Mouse (Mus musculus) liver, embryonic 14.5 days (tissue): ENCODE results near the gene Aqp9. TPM values are rescaled to one million over a fixed set of nuclear protein-coding genes. Genes with fewer than 3 reads are reported as not detected.

Source experiments
- ATAC-seq: fragments of 200-750 bp; cut with Nextera tagmentation; 2 replicates; pipeline ENCODE4 v1.8.0; 2017; ENCODE audit warnings: moderate number of reproducible peaks, mild to moderate bottlenecking, moderate library complexity; ENCODE audit not compliant: insufficient read depth
- DNase-seq, 3 experiments: peaks; one replicate each; pipeline ENCODE4 v3.0.0-alpha.2; 2012 to 2013; ENCODE audit warnings: low read depth in 3 of 3, low spot score in 3 of 3
- H3K27ac ChIP-seq: fragments of 300-500 bp; sonication (generic); 2 replicates; pipeline ENCODE4 v1.5.1; 2014; ENCODE audit warnings: moderate library complexity, mild to moderate bottlenecking, control low read depth, inconsistent platforms
- H3K27me3 ChIP-seq: fragments of 300-500 bp; sonication (generic); 2 replicates; pipeline ENCODE4 v1.6.1; 2014; ENCODE audit warnings: mild to moderate bottlenecking, low read length, moderate library complexity; ENCODE audit not compliant: control insufficient read depth, insufficient read depth
- H3K36me3 ChIP-seq: fragments of 300-500 bp; sonication (generic); replicated peaks from 2 replicates; pipeline ENCODE4 v1.6.1; 2014; ENCODE audit warnings: low read depth; ENCODE audit not compliant: control insufficient read depth, insufficient read depth
- H3K4me1 ChIP-seq, 2 experiments: fragments of 200-500 bp in 1 of 2; fragments of 300-500 bp in 1 of 2; sonication (generic) in 1 of 2; replicated peaks; 2 replicates each; pipeline ENCODE4 v1.6.1; 2012 to 2014; ENCODE audit warnings: antibody characterized with exemption in 1 of 2, inconsistent platforms in 1 of 2, low read length in 1 of 2; ENCODE audit not compliant: control insufficient read depth in 2 of 2, insufficient read depth in 2 of 2
- H3K4me2 ChIP-seq: fragments of 300-500 bp; sonication (generic); 2 replicates; pipeline ENCODE4 v1.6.1; 2014; ENCODE audit warnings: low read depth, mild to moderate bottlenecking, control low read depth, moderate library complexity
- H3K4me3 ChIP-seq, 2 experiments: fragments of 200-500 bp in 1 of 2; fragments of 300-500 bp in 1 of 2; sonication (generic) in 1 of 2; 2 replicates each; pipeline ENCODE4 v1.5.1; 2012 to 2014; ENCODE audit warnings: low read depth in 2 of 2, low read length in 2 of 2, mild to moderate bottlenecking in 2 of 2, control low read depth in 1 of 2, inconsistent platforms in 1 of 2, moderate library complexity in 1 of 2; ENCODE audit not compliant: insufficient read depth in 1 of 2
- H3K9ac ChIP-seq: fragments of 300-500 bp; sonication (generic); replicated peaks from 2 replicates; pipeline ENCODE4 v1.6.1; 2014; ENCODE audit warnings: mild to moderate bottlenecking, control low read depth, moderate library complexity
- H3K9me3 ChIP-seq: fragments of 300-500 bp; sonication (generic); 2 replicates; pipeline ENCODE4 v1.6.1; 2016; ENCODE audit warnings: low read length, mixed read lengths; ENCODE audit not compliant: control insufficient read depth
- CTCF ChIP-seq: IDR thresholded peaks from 2 replicates; pipeline ENCODE4 v1.5.1; 2016; ENCODE audit warnings: antibody characterized with exemption, low read depth, control low read depth
- EP300 ChIP-seq: IDR thresholded peaks from 2 replicates; pipeline ENCODE4 v1.6.1; 2016; ENCODE audit warnings: antibody characterized with exemption, low read depth
- WGBS: fragments of 180-500 bp; shearing (Covaris S2); extraction: QIAGEN DNeasy Blood & Tissue Kit; methylation state at CpG from one replicate; pipeline ENCODE4 v1.1.7; 2014; ENCODE audit not compliant: insufficient replicate concordance; 5-methylcytosine and 5-hydroxymethylcytosine counted together
- polyA plus RNA-seq, 2 experiments: library from polyadenylated mRNA; depleted of rRNA in 1 of 2; stranded (reverse) in 1 of 2; unstranded in 1 of 2; fragments of >200 nt; fragmentation: Nextera tagmentation in 1 of 2; extraction: Ambion mirVana in 1 of 2; gene quantifications; 2 replicates each; pipeline versions ENCODE4 v1.2.1 to v1.2.3; 2012 to 2014

The Aqp9 gene
- polyA plus RNA-seq, 2 experiments, result 4.1 to 8.6 TPM

- Histone ChIP-seq H3K4me3 (no peak overlapping the region), H3K4me1 (peaks cover 33 to 34% of the 10 kb centered on the region in 2 experiments), H3K27me3 (no peaks in the 10 kb centered on the region), H3K9ac (no peak overlapping the region), H3K36me3 (no peaks in the 10 kb centered on the region), H3K27ac (no peak overlapping the region), H3K9me3 (no peaks in the 10 kb centered on the region), H3K4me2 (peak overlapping the region; percentile 17)
- TF ChIP-seq EP300 (no peak), CTCF (peak; percentile 45; the same call in 1 of the 2 replicates)
- DNase-seq (no peak), ATAC-seq (no peak)
- WGBS, result 58% methylated on average over 8 of the region's 8 CpGs
These were observed 11.7 kb upstream of the Aqp9 start for GRCm38 (mm10) chr9:71179964-71180700.

DNA sequence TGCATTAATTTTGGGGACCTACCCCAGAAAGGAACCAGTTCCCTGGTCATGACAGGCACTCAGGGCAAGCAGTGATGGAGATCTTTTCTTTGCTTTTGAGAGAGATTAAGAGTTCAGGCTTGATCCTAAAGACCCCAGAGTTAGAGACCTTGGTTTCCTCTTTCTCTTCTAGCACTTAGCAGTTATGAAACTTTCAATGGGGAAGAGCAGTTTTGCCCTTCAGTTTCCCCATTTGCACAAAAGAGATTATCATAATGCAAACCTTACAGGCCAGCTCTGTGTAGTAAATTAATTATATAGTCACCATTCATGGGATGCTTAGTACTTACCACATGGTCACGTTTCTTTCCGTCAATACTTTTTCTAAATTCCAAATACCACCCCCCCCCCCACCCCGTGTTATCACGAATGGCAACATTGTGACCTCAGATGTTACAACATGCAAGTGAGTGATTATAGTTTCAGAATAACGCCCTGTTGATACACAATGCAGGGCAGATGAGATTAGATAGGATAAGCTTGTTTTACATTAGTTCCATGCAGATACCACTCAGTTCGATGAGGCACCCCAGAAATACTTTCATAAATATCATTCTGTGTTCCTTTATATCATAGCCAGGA, 10.9 kb upstream of the Aqp9 start:
- Histone ChIP-seq H3K27me3 (no peaks in the 10 kb centered on the region), H3K4me2 (peak overlapping the region; percentile 17), H3K4me3 (no peak overlapping the region), H3K9ac (0 out of 2 replicates have a peak overlapping the region, but pooled peaks have one; percentile 18), H3K4me1 (peaks cover 35 to 36% of the 10 kb centered on the region in 2 experiments), H3K27ac (peak overlapping the region; percentile 47), H3K9me3 (no peaks in the 10 kb centered on the region), H3K36me3 (no peaks in the 10 kb centered on the region)
- TF ChIP-seq EP300 (peak; percentile 85), CTCF (no peak)
- ATAC-seq, result peak; percentile 81
- DNase-seq, result no peak
- WGBS, result 11% methylated on average over 6 of the region's 6 CpGs

DNA sequence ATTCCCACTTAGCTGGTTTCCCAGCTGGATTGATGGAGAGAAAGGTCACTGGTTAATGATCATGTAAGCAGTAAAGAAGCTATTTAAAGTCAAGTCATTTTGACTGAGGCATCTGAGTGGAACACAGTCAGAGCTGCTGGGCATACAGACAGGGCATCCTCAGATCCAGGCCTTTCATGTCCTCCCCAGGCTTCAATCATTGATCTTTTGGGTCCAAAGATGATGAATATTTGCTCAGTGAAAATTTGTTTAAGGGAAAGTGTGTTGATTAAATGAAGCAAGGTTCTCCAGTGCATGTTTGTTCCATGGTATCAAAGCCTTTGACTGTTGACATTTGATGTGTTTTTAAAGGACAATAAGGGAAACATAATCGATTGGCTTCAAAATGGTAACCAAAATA, 7.2 kb upstream of the Aqp9 start:
- WGBS, result 66% methylated on average over 1 of the region's 1 CpGs
- no peak overlapping the region for H3K4me2 ChIP-seq
- no peak overlapping the region for H3K9ac ChIP-seq
- no peak for DNase-seq
- no peak overlapping the region for H3K4me3 ChIP-seq
- H3K4me1 ChIP-seq, result peaks cover 43 to 45% of the 10 kb centered on the region in 2 experiments
- no peaks in the 10 kb centered on the region for H3K27me3 ChIP-seq
- TF ChIP-seq EP300, result no peak
- no peak for TF ChIP-seq CTCF
- ATAC-seq, result peak; percentile 24; the same call in 1 of the 2 replicates
- H3K9me3 ChIP-seq, result no peaks in the 10 kb centered on the region
- H3K36me3 ChIP-seq, result no peaks in the 10 kb centered on the region
- H3K27ac ChIP-seq, result no peak overlapping the region

GRCm38 (mm10) chr9:71174316-71174975, 6.0 kb upstream of the Aqp9 start:
- H3K9me3 ChIP-seq, result no peaks in the 10 kb centered on the region
- H3K27me3 ChIP-seq, result no peaks in the 10 kb centered on the region
- H3K4me3 ChIP-seq, result no peak overlapping the region
- no peak for ATAC-seq
- TF ChIP-seq CTCF (no peak), EP300 (no peak)
- H3K9ac ChIP-seq, result no peak overlapping the region
- H3K36me3 ChIP-seq, result no peaks in the 10 kb centered on the region
- H3K4me1 ChIP-seq, result peaks cover 33 to 40% of the 10 kb centered on the region in 2 experiments
- 25% methylated on average over 5 of the region's 5 CpGs for WGBS
- no peak overlapping the region for H3K27ac ChIP-seq
- H3K4me2 ChIP-seq, result no peak overlapping the region
- no peak for DNase-seq

DNA sequence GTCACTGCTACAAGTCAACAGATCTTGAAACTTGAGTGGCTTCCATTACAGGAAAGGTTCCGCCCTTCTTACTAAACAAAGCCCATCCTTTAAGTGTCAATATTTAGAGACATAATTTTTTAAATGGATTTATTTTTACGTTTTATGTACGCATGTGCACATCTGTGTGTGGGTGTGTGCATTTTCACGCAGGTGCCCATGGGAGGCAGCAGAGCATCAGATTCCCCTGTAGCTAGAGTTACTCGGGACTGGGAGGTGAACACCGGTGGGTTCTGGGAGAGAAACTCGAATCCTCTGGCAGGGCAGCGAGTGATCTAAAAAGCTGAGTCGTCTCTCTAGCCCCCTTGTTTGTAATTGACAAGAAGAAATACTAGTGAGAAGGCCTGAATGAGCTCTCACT, 5.1 kb upstream of the Aqp9 start:
- Histone ChIP-seq H3K4me2 (no peak overlapping the region), H3K27ac (no peak overlapping the region), H3K9me3 (no peaks in the 10 kb centered on the region), H3K4me1 (peaks cover 26 to 39% of the 10 kb centered on the region in 2 experiments), H3K36me3 (no peaks in the 10 kb centered on the region), H3K4me3 (no peak overlapping the region), H3K9ac (no peak overlapping the region), H3K27me3 (no peaks in the 10 kb centered on the region)
- no peak for ATAC-seq
- no peak for TF ChIP-seq EP300
- peak; percentile 42 for TF ChIP-seq CTCF
- 55% methylated on average over 9 of the region's 9 CpGs for WGBS
- DNase-seq, result no peak
